Mouse (Mus musculus): ENCODE results near the gene Exd1. TPM values are rescaled to one million over a fixed set of nuclear protein-coding genes. Genes with fewer than 3 reads are reported as not detected.

Gene Exd1
- total RNA-seq, 1 experiment = 2.0 TPM

DNA sequence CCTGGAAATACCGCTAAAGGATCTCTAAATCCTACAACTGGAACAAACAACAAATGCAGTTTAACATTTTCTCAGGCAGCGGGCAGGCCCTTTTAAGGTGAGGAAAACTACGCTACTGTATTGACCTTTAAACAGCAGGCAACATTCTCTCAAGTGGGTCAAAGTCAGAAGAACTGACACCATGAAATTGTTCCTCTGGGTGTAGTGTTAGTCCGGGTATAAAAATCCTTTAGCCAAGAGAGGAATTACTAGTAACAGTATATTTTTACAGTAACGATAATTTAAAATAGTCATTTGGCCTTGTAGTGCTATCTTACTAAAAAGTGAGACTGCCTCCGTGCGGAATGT lies 46.3 kb upstream of the Exd1 start:
- H3K9me3 ChIP-seq (ENCODE audit: control insufficient read depth, insufficient read depth, low read depth, low read length) = peaks cover 5% of the 10 kb centered on the region; the same call in 1 of the 2 replicates
- DNase-seq (ENCODE audit: low read depth, low spot score) = no peak
- no peak overlapping the region; the same call in 1 of the 2 replicates for H3K27ac ChIP-seq (ENCODE audit: insufficient read depth, low read depth, low read length, poor library complexity, severe bottlenecking)
- peak overlapping the region; percentile 17 to 46; a peak in 3 of 4 replicates for H3K4me3 ChIP-seq (ENCODE audit: insufficient read depth in 1 of 2, low read depth in 1 of 2, low read length in 2 of 2, poor library complexity in 1 of 2, severe bottlenecking in 1 of 2)
- H3K9ac ChIP-seq (ENCODE audit: insufficient read depth, low read depth, low read length, poor library complexity, severe bottlenecking) = peak overlapping the region; percentile 32; the same call in 1 of the 2 replicates
- peaks cover 11% of the 10 kb centered on the region for H3K36me3 ChIP-seq (ENCODE audit: control insufficient read depth, insufficient read depth, low read length, poor library complexity, severe bottlenecking)
- H3K4me1 ChIP-seq (ENCODE audit: control insufficient read depth in 2 of 2, insufficient read depth in 2 of 2, low read length in 2 of 2, poor library complexity in 1 of 2) = peaks cover 0 to 4% of the 10 kb centered on the region in 2 experiments; a peak in 1 of 4 replicates
- TF ChIP-seq HCFC1 (IDR thresholded peaks at IDR 0.05; ENCODE audit: borderline replicate concordance, insufficient read depth, low read length) (no peak), ZNF384 (IDR thresholded peaks at IDR 0.05; ENCODE audit: low read depth, low read length) (no peak), MAFK (IDR thresholded peaks at IDR 0.05; ENCODE audit: insufficient read depth, low read depth, low read length) (no peak), ZC3H11A (IDR thresholded peaks at IDR 0.05; ENCODE audit: borderline replicate concordance, low read depth, low read length) (no peak), CHD2 (IDR thresholded peaks at IDR 0.05; ENCODE audit: low read depth, low read length) (no peak)
- in situ Hi-C loops (cut with MboI; ENCODE audit: low sequenced_read_pairs in 2 of 2, unreplicated experiment in 2 of 2) = no loop called here

DNA sequence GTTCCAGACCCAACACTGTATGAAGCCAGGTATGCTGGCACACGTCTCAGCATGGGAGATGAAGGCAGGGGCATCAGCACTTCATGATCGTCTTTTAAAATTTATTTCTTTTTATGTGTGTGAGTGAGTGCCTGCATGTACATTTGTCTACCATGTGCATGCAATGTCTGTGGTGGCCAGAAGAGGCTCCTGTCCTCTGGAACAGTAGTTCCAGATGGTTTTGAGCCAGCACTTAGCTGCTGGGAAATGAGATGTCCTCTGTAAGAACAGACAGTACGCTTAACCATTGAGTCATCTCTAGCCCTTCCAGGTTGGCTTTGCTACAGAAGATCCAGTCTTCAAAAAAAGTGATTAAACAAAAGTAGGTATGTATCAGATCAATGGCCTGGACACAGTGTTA lies 43.8 kb upstream of the Exd1 start:
- Histone ChIP-seq H3K9ac (ENCODE audit: insufficient read depth, low read depth, low read length, poor library complexity, severe bottlenecking) (no peak overlapping the region), H3K36me3 (ENCODE audit: control insufficient read depth, insufficient read depth, low read length, poor library complexity, severe bottlenecking) (peaks cover 3% of the 10 kb centered on the region), H3K4me3 (ENCODE audit: insufficient read depth in 1 of 2, low read depth in 1 of 2, low read length in 2 of 2, poor library complexity in 1 of 2, severe bottlenecking in 1 of 2) (no peak overlapping the region), H3K4me1 (ENCODE audit: control insufficient read depth in 2 of 2, insufficient read depth in 2 of 2, low read length in 2 of 2, poor library complexity in 1 of 2) (peaks cover 0 to 4% of the 10 kb centered on the region in 2 experiments; a peak in 1 of 4 replicates), H3K27ac (ENCODE audit: insufficient read depth, low read depth, low read length, poor library complexity, severe bottlenecking) (no peak overlapping the region), H3K9me3 (ENCODE audit: control insufficient read depth, insufficient read depth, low read depth, low read length) (peaks cover 21% of the 10 kb centered on the region)
- no peak for TF ChIP-seq MAFK (IDR thresholded peaks at IDR 0.05; ENCODE audit: insufficient read depth, low read depth, low read length)
- DNase-seq (ENCODE audit: low read depth, low spot score) = no peak
- in situ Hi-C loops (cut with MboI; ENCODE audit: low sequenced_read_pairs in 2 of 2, unreplicated experiment in 2 of 2) = no loop called here

DNA sequence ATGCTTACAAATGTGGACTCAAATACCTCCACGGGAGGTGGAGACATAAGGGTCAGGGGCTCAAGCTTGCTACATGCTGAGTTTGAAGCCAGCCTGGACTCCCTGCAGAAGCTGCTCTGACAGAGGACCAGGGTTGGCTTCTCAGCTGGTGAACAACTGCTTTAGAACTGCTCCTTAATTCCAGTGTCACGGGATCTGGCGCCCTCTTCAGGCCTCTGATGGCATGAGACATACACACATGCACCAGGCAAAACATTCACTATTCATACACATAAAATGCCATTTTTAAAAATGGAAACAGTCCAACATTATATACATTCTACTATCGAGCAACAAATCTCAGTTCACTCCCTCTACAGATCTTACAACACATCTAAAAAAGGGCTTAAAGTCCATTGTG lies 40.0 kb upstream of the Exd1 start:
- H3K9me3 ChIP-seq (ENCODE audit: control insufficient read depth, insufficient read depth, low read depth, low read length) = peaks cover 21% of the 10 kb centered on the region
- peak; percentile 7 for DNase-seq (ENCODE audit: low read depth, low spot score)
- peaks cover 3% of the 10 kb centered on the region for H3K36me3 ChIP-seq (ENCODE audit: control insufficient read depth, insufficient read depth, low read length, poor library complexity, severe bottlenecking)
- TF ChIP-seq MAFK (IDR thresholded peaks at IDR 0.05; ENCODE audit: insufficient read depth, low read depth, low read length) = no peak
- no peak for TF ChIP-seq CHD2 (IDR thresholded peaks at IDR 0.05; ENCODE audit: low read depth, low read length)
- no peak for TF ChIP-seq ZC3H11A (IDR thresholded peaks at IDR 0.05; ENCODE audit: borderline replicate concordance, low read depth, low read length)
- no peak for TF ChIP-seq HCFC1 (IDR thresholded peaks at IDR 0.05; ENCODE audit: borderline replicate concordance, insufficient read depth, low read length)
- no peak for TF ChIP-seq ZNF384 (IDR thresholded peaks at IDR 0.05; ENCODE audit: low read depth, low read length)
- in situ Hi-C loops (cut with MboI; ENCODE audit: low sequenced_read_pairs in 2 of 2, unreplicated experiment in 2 of 2) = no loop called here
- H3K4me1 ChIP-seq (ENCODE audit: control insufficient read depth in 2 of 2, insufficient read depth in 2 of 2, low read length in 2 of 2, poor library complexity in 1 of 2) = no peaks in the 10 kb centered on the region
- H3K4me3 ChIP-seq (ENCODE audit: insufficient read depth in 1 of 2, low read depth in 1 of 2, low read length in 2 of 2, poor library complexity in 1 of 2, severe bottlenecking in 1 of 2) = no peak overlapping the region
- H3K27ac ChIP-seq (ENCODE audit: insufficient read depth, low read depth, low read length, poor library complexity, severe bottlenecking) = no peak overlapping the region
- no peak overlapping the region for H3K9ac ChIP-seq (ENCODE audit: insufficient read depth, low read depth, low read length, poor library complexity, severe bottlenecking)

DNA sequence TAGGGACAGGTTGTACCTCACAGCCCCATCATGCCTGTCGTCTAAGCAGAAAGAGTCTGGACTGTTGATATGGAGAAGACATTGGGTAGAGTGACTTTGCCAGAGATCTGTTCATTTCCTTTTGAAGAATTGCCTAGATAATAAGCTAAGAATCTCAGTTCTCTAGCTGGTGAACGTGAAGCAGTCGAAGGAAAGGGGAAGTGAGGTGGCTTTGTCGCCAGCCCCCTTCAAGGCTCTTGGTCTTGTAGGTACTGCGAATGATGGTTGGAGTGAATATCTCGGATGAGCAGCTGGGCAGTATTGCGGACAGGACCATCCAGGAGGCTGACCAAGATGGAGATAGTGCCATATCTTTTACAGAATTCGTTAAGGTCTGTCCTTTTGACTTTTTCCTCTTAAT lies 36.9 kb upstream of the Exd1 start:
- H3K9me3 ChIP-seq (ENCODE audit: control insufficient read depth, insufficient read depth, low read depth, low read length) = peaks cover 15% of the 10 kb centered on the region
- DNase-seq (ENCODE audit: low read depth, low spot score) = no peak
- in situ Hi-C loops (cut with MboI; ENCODE audit: low sequenced_read_pairs in 2 of 2, unreplicated experiment in 2 of 2) = no loop called here
- no peaks in the 10 kb centered on the region for H3K4me1 ChIP-seq (ENCODE audit: control insufficient read depth in 2 of 2, insufficient read depth in 2 of 2, low read length in 2 of 2, poor library complexity in 1 of 2)
- H3K36me3 ChIP-seq (ENCODE audit: control insufficient read depth, insufficient read depth, low read length, poor library complexity, severe bottlenecking) = peaks cover 3% of the 10 kb centered on the region
- TF ChIP-seq ZC3H11A (IDR thresholded peaks at IDR 0.05; ENCODE audit: borderline replicate concordance, low read depth, low read length) = no peak
- TF ChIP-seq ZNF384 (IDR thresholded peaks at IDR 0.05; ENCODE audit: low read depth, low read length) = no peak
- TF ChIP-seq MAFK (IDR thresholded peaks at IDR 0.05; ENCODE audit: insufficient read depth, low read depth, low read length) = no peak
- no peak for TF ChIP-seq HCFC1 (IDR thresholded peaks at IDR 0.05; ENCODE audit: borderline replicate concordance, insufficient read depth, low read length)
- TF ChIP-seq CHD2 (IDR thresholded peaks at IDR 0.05; ENCODE audit: low read depth, low read length) = no peak
- no peak overlapping the region for H3K4me3 ChIP-seq (ENCODE audit: insufficient read depth in 1 of 2, low read depth in 1 of 2, low read length in 2 of 2, poor library complexity in 1 of 2, severe bottlenecking in 1 of 2)
- no peak overlapping the region for H3K9ac ChIP-seq (ENCODE audit: insufficient read depth, low read depth, low read length, poor library complexity, severe bottlenecking)
- no peak overlapping the region for H3K27ac ChIP-seq (ENCODE audit: insufficient read depth, low read depth, low read length, poor library complexity, severe bottlenecking)

DNA sequence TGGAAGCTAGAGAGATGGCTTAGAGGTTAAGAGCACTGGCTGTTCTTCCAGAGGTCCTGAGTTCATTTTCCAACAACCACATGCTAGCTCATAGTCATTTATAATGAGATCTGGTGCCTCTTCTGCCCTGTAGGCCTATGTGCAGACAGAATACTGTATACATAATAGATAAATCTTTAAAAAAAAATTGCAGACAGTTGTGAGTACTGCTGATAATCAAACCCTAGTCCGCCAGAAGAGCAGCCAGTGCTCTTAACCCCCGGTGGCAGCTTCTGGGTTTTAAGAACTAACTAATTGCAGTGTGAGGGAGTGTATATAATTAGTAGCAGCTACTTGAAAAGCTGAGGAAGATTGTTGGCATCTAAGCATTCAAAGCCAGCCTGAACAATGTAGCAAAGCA lies 36.0 kb upstream of the Exd1 start:
- Histone ChIP-seq H3K36me3 (ENCODE audit: control insufficient read depth, insufficient read depth, low read length, poor library complexity, severe bottlenecking) (peaks cover 3% of the 10 kb centered on the region), H3K9me3 (ENCODE audit: control insufficient read depth, insufficient read depth, low read depth, low read length) (peaks cover 13% of the 10 kb centered on the region), H3K4me1 (ENCODE audit: control insufficient read depth in 2 of 2, insufficient read depth in 2 of 2, low read length in 2 of 2, poor library complexity in 1 of 2) (no peaks in the 10 kb centered on the region), H3K4me3 (ENCODE audit: insufficient read depth in 1 of 2, low read depth in 1 of 2, low read length in 2 of 2, poor library complexity in 1 of 2, severe bottlenecking in 1 of 2) (no peak overlapping the region), H3K9ac (ENCODE audit: insufficient read depth, low read depth, low read length, poor library complexity, severe bottlenecking) (no peak overlapping the region), H3K27ac (ENCODE audit: insufficient read depth, low read depth, low read length, poor library complexity, severe bottlenecking) (no peak overlapping the region)
- no peak for DNase-seq (ENCODE audit: low read depth, low spot score)
- in situ Hi-C loops (cut with MboI; ENCODE audit: low sequenced_read_pairs in 2 of 2, unreplicated experiment in 2 of 2) = no loop called here
- TF ChIP-seq MAFK (IDR thresholded peaks at IDR 0.05; ENCODE audit: insufficient read depth, low read depth, low read length) = no peak
- no peak for TF ChIP-seq ZNF384 (IDR thresholded peaks at IDR 0.05; ENCODE audit: low read depth, low read length)
- TF ChIP-seq HCFC1 (IDR thresholded peaks at IDR 0.05; ENCODE audit: borderline replicate concordance, insufficient read depth, low read length) = no peak
- TF ChIP-seq CHD2 (IDR thresholded peaks at IDR 0.05; ENCODE audit: low read depth, low read length) = no peak
- no peak for TF ChIP-seq ZC3H11A (IDR thresholded peaks at IDR 0.05; ENCODE audit: borderline replicate concordance, low read depth, low read length)

All from ES-E14 (cell line).